Mouse (Mus musculus): ENCODE measurements around the gene Anks1. TPM values are rescaled to one million over a fixed set of nuclear protein-coding genes. Genes with fewer than 3 reads are reported as not detected.

Anks1 gene
- polyA plus RNA-seq (2012; rRNA removed) = 84.7 and 119 TPM in 2 replicates

DNA sequence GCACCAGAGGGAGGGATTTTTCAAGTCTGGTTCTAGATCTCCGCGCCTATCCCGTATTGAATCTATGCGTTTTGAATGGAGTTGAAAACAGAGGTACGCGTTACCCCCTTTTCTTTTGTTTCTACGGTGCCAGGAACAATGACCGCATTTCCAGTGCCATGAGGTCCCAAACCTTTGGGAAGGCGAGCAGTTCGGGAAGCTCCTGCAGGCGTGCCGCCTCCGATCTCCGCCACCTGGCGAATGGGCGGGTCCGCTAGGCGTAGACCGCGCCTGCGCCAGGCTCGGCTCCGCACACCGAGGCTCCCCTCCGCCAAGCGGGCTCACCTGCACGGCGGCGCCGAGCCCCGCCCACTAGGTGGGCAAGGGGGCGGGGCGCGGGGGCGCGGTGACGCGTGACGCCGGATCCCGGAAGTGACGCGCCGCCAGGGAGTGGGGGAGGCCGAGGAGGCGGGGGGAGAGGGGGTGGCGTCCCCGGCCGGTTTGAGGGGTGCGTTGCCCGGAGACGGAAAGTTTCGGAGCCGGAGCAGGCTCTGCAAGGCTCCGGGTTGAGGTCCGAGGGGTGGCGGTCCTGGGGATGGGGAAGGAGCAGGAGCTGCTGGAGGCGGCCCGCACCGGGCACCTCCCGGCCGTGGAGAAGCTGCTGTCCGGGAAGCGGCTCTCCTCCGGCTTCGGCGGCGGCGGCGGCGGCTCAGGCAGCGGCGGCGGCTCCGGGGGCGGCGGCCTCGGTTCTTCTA is at the start of gene Anks1:
Gene Anks1 (plus strand): TSS at position 419 of the 734 bp plus-strand sequence.
- TF ChIP-seq POLR2A (IDR thresholded peaks at IDR 0.05; ENCODE audit: borderline replicate concordance, extremely low read depth, insufficient read depth, insufficient read length, poor library complexity, severe bottlenecking) = peak; percentile 84
- peak; percentile 33; the same call in 1 of the 2 replicates for TF ChIP-seq CTCF (IDR thresholded peaks at IDR 0.05; ENCODE audit: borderline replicate concordance, extremely low read depth, insufficient read depth, insufficient read length)

DNA sequence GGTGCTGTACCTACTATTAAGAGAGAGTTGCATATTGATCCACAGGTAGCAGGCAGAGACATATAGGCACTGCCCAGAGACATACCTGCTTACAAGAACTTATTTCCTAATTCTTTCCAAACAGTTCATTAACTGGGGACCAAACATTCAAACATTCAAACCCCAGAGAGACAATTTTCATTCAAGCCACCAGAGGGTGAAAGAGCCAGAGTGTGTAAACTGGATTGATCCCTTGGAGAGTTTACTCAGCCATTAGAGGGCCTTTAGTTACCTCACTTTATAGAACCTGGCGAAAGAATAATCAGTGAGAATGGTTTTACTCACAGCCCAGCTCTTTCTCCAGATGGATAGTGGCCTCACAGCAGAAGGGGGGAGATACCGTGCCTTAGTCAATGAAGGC is 43.6 kb upstream of the Anks1 start:
- no peak for TF ChIP-seq CTCF (IDR thresholded peaks at IDR 0.05; ENCODE audit: borderline replicate concordance, extremely low read depth, insufficient read depth, insufficient read length)
- TF ChIP-seq POLR2A (IDR thresholded peaks at IDR 0.05; ENCODE audit: borderline replicate concordance, extremely low read depth, insufficient read depth, insufficient read length, poor library complexity, severe bottlenecking) = no peak
- no peak for DNase-seq (ENCODE audit: low read depth)

More for the DNA sequence above, at the start of gene Anks1:
- peak; percentile 93 for DNase-seq (ENCODE audit: low read depth)

- TF ChIP-seq CTCF (IDR thresholded peaks at IDR 0.05; ENCODE audit: borderline replicate concordance, extremely low read depth, insufficient read depth, insufficient read length) = no peak
- TF ChIP-seq POLR2A (IDR thresholded peaks at IDR 0.05; ENCODE audit: borderline replicate concordance, extremely low read depth, insufficient read depth, insufficient read length, poor library complexity, severe bottlenecking) = no peak
- no peak for DNase-seq (ENCODE audit: low read depth)
Observed at GRCm38 (mm10) chr17:27866737-27867136, 42.4 kb upstream of the Anks1 start.

- DNase-seq (ENCODE audit: low read depth) = peak; percentile 52
- no peak for TF ChIP-seq POLR2A (IDR thresholded peaks at IDR 0.05; ENCODE audit: borderline replicate concordance, extremely low read depth, insufficient read depth, insufficient read length, poor library complexity, severe bottlenecking)
Observed at GRCm38 (mm10) chr17:27871851-27872250, 37.3 kb upstream of the Anks1 start.

GRCm38 (mm10) chr17:27873583-27873982 is 35.5 kb upstream of the Anks1 start:
- no peak for TF ChIP-seq POLR2A (IDR thresholded peaks at IDR 0.05; ENCODE audit: borderline replicate concordance, extremely low read depth, insufficient read depth, insufficient read length, poor library complexity, severe bottlenecking)
- no peak for DNase-seq (ENCODE audit: low read depth)

GRCm38 (mm10) chr17:27874510-27874909 is 34.6 kb upstream of the Anks1 start:
- no peak for DNase-seq (ENCODE audit: low read depth)
- TF ChIP-seq CTCF (IDR thresholded peaks at IDR 0.05; ENCODE audit: borderline replicate concordance, extremely low read depth, insufficient read depth, insufficient read length) = no peak
- no peak for TF ChIP-seq POLR2A (IDR thresholded peaks at IDR 0.05; ENCODE audit: borderline replicate concordance, extremely low read depth, insufficient read depth, insufficient read length, poor library complexity, severe bottlenecking)

GRCm38 (mm10) chr17:27881518-27881917 is 27.6 kb upstream of the Anks1 start:
- peak; percentile 6 for DNase-seq (ENCODE audit: low read depth)
- peak; percentile 42; the same call in 1 of the 2 replicates for TF ChIP-seq CTCF (IDR thresholded peaks at IDR 0.05; ENCODE audit: borderline replicate concordance, extremely low read depth, insufficient read depth, insufficient read length)
- no peak for TF ChIP-seq POLR2A (IDR thresholded peaks at IDR 0.05; ENCODE audit: borderline replicate concordance, extremely low read depth, insufficient read depth, insufficient read length, poor library complexity, severe bottlenecking)

- TF ChIP-seq CTCF (IDR thresholded peaks at IDR 0.05; ENCODE audit: borderline replicate concordance, extremely low read depth, insufficient read depth, insufficient read length) (no peak), POLR2A (IDR thresholded peaks at IDR 0.05; ENCODE audit: borderline replicate concordance, extremely low read depth, insufficient read depth, insufficient read length, poor library complexity, severe bottlenecking) (no peak)
- no peak for DNase-seq (ENCODE audit: low read depth)
Observed at GRCm38 (mm10) chr17:27883129-27883528, 26.0 kb upstream of the Anks1 start.

DNA sequence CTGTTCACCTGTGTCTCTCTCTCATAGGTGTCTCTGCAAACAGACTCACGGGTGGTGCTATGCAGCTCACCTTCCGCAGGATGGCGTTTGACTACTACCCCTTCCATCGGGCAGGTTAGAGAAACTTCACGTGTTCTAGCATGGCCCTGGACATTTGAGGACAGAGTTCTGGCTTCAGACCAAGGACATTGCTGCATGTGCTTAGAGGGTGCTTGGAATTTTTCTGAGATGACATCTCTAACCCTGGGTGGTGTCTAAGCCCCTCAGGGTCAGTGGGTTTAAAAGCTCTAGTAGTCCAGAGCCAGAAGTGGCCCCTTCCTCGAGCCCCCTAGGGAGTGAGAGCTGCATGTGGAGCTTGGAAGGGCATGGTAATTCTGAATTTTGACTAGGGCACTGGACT is 25.1 kb upstream of the Anks1 start:
- DNase-seq (ENCODE audit: low read depth) = no peak
- TF ChIP-seq POLR2A (IDR thresholded peaks at IDR 0.05; ENCODE audit: borderline replicate concordance, extremely low read depth, insufficient read depth, insufficient read length, poor library complexity, severe bottlenecking) = no peak
- TF ChIP-seq CTCF (IDR thresholded peaks at IDR 0.05; ENCODE audit: borderline replicate concordance, extremely low read depth, insufficient read depth, insufficient read length) = no peak

- no peak for DNase-seq (ENCODE audit: low read depth)
- TF ChIP-seq POLR2A (IDR thresholded peaks at IDR 0.05; ENCODE audit: borderline replicate concordance, extremely low read depth, insufficient read depth, insufficient read length, poor library complexity, severe bottlenecking) = no peak
- no peak for TF ChIP-seq CTCF (IDR thresholded peaks at IDR 0.05; ENCODE audit: borderline replicate concordance, extremely low read depth, insufficient read depth, insufficient read length)
Observed at GRCm38 (mm10) chr17:27886499-27887210, 22.5 kb upstream of the Anks1 start.

- DNase-seq (ENCODE audit: low read depth) = peak; percentile 98
- TF ChIP-seq POLR2A (IDR thresholded peaks at IDR 0.05; ENCODE audit: borderline replicate concordance, extremely low read depth, insufficient read depth, insufficient read length, poor library complexity, severe bottlenecking) (peak; percentile 27; the same call in 1 of the 2 replicates), CTCF (IDR thresholded peaks at IDR 0.05; ENCODE audit: borderline replicate concordance, extremely low read depth, insufficient read depth, insufficient read length) (no peak)
Observed at GRCm38 (mm10) chr17:27907512-27908205, 1.4 kb upstream of the Anks1 start.
